Mouse (Mus musculus) cerebellum, adult 2 months (tissue): ENCODE measurements around the gene Naa15.

ENCODE experiments used
- CTCF ChIP-seq: fragments of 200-500 bp; IDR thresholded peaks from 2 replicates; pipeline ENCODE4 v1.5.1; 2011; ENCODE audit warnings: low read depth, mild to moderate bottlenecking, control low read depth, low read length, moderate library complexity, borderline replicate concordance; ENCODE audit not compliant: insufficient read depth
- POLR2A ChIP-seq: fragments of 200-500 bp; IDR thresholded peaks from 2 replicates; pipeline ENCODE4 v1.6.1; 2011; ENCODE audit warnings: low read length, control low read depth, borderline replicate concordance; ENCODE audit not compliant: insufficient read depth

DNA sequence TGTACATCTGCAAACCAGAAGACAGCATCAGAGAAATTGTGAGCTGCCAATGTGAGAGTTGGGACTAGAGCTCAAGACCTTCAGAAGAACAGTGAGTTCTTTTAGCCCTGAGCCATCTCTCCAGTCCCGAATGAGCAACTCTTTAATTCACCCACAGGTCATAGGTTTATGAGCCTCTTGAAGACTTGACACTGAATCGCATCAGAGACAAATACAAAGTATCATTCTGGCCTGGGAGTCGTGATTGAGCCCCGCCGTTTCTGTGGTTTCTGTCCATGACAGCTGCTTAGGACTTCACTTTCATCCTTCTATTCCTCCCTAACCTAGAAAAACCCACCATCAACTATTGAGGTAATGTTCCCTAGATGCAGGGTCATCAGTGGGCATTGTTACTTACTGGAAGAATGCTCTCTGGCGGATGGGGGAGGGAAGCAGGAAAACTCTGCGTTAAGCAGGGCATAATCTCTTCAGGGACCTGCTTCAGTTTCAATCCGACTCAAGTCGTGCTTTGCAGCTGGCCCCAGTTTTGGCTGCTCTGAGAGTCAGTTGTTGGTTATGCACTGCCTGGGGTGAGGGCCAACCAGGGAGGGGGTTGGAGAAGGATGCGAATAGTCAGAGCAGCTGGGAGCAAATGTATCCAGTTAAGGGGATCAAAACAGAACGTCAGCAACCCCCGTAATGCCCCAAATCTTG lies 28.4 kb upstream of the Naa15 start:
- TF ChIP-seq CTCF, result no peak
- TF ChIP-seq POLR2A, result no peak
